Mouse (Mus musculus): Measurements from ENCODE around the gene Csf2rb. TPM values are rescaled to one million over a fixed set of nuclear protein-coding genes. Genes with fewer than 3 reads are reported as not detected.

Gene Csf2rb
- total and polyA plus RNA-seq, 3 experiments = 3.2 to 10.1 TPM; not detected in 1

- Histone ChIP-seq H3K27me3 (ENCODE audit: control insufficient read depth in 1 of 2, insufficient read depth in 2 of 2, low read length in 2 of 2) (no peaks in the 10 kb centered on the region), H3K36me3 (ENCODE audit: control insufficient read depth in 1 of 2, insufficient read depth in 2 of 2, low read length in 2 of 2) (peaks cover 0 to 12% of the 10 kb centered on the region in 2 experiments; a peak in 2 of 4 replicates), H3K4me3 (ENCODE audit: control insufficient read depth in 1 of 2, insufficient read depth in 1 of 2, low read depth in 2 of 2, low read length in 2 of 2) (no peak overlapping the region), H3K27ac (ENCODE audit: control insufficient read depth, low read depth, low read length) (no peak overlapping the region), H3K9me3 (replicated peaks; ENCODE audit: insufficient read depth, low read length) (no peaks in the 10 kb centered on the region), H3K4me1 (ENCODE audit: control insufficient read depth in 1 of 2, insufficient read depth in 2 of 2, low read length in 2 of 2) (peaks cover 7 to 23% of the 10 kb centered on the region in 2 experiments), H3K9ac (ENCODE audit: control insufficient read depth, low read depth, low read length, poor library complexity, severe bottlenecking) (no peak overlapping the region), H3K79me2 (ENCODE audit: control insufficient read depth, insufficient read depth, low read length, poor library complexity) (no peaks in the 10 kb centered on the region; the same call in 1 of the 2 replicates)
- TF ChIP-seq USF2 (IDR thresholded peaks at IDR 0.05; ENCODE audit: borderline replicate concordance in 1 of 2, insufficient read depth in 1 of 2, low read depth in 1 of 2, low read length in 2 of 2) (no peak), MYB (IDR thresholded peaks at IDR 0.05; ENCODE audit: low read depth, low read length) (no peak), KAT2A (conservative IDR thresholded peaks at IDR 0.05; ENCODE audit: low read depth, low read length) (no peak), ZKSCAN1 (IDR thresholded peaks at IDR 0.05; ENCODE audit: low read depth, low read length) (no peak), NRF1 (IDR thresholded peaks at IDR 0.05; ENCODE audit: insufficient read depth, low read depth, low read length, poor library complexity, severe bottlenecking) (no peak), GABPA (IDR thresholded peaks at IDR 0.05; ENCODE audit: low read depth, low read length) (no peak), NELFE (IDR thresholded peaks at IDR 0.05; ENCODE audit: low read depth, low read length) (no peak), CTCF (IDR thresholded peaks at IDR 0.05 in 2 of 3, conservative IDR thresholded peaks at IDR 0.05 in 1 of 3; ENCODE audit: control insufficient read depth in 1 of 3, insufficient read depth in 1 of 3, low read depth in 2 of 3, low read length in 3 of 3, poor library complexity in 1 of 3, severe bottlenecking in 1 of 3) (no peak), GATA1 (IDR thresholded peaks at IDR 0.05; ENCODE audit: low read depth, low read length) (no peak), CHD1 (IDR thresholded peaks at IDR 0.05; ENCODE audit: low read depth, low read length) (no peak), POLR2A (IDR thresholded peaks at IDR 0.05; ENCODE audit: control insufficient read depth in 1 of 2, insufficient read depth in 1 of 2, low read depth in 1 of 2, low read length in 2 of 2, poor library complexity in 1 of 2) (no peak)
- DNase-seq (ENCODE audit: low read depth, low spot score) = no peak
These were observed 48.7 kb downstream of the Csf2rb start for GRCm38 (mm10) chr15:78374204-78374603.

- H3K36me3 ChIP-seq (ENCODE audit: control insufficient read depth in 1 of 2, insufficient read depth in 2 of 2, low read length in 2 of 2) = peaks cover 0 to 7% of the 10 kb centered on the region in 2 experiments; a peak in 2 of 4 replicates
- no peaks in the 10 kb centered on the region; the same call in 1 of the 2 replicates for H3K79me2 ChIP-seq (ENCODE audit: control insufficient read depth, insufficient read depth, low read length, poor library complexity)
- H3K4me1 ChIP-seq (ENCODE audit: control insufficient read depth in 1 of 2, insufficient read depth in 2 of 2, low read length in 2 of 2) = peaks cover 1 to 26% of the 10 kb centered on the region in 2 experiments; a peak in 3 of 4 replicates
- no peaks in the 10 kb centered on the region for H3K27me3 ChIP-seq (ENCODE audit: control insufficient read depth in 1 of 2, insufficient read depth in 2 of 2, low read length in 2 of 2)
- peak overlapping the region; percentile 57 to 70 for H3K4me3 ChIP-seq (ENCODE audit: control insufficient read depth in 1 of 2, insufficient read depth in 1 of 2, low read depth in 2 of 2, low read length in 2 of 2)
- no peaks in the 10 kb centered on the region for H3K9me3 ChIP-seq (replicated peaks; ENCODE audit: insufficient read depth, low read length)
- peak overlapping the region; percentile 63 for H3K9ac ChIP-seq (ENCODE audit: control insufficient read depth, low read depth, low read length, poor library complexity, severe bottlenecking)
- DNase-seq (ENCODE audit: low read depth, low spot score) = peak; percentile 93
- H3K27ac ChIP-seq (ENCODE audit: control insufficient read depth, low read depth, low read length) = peak overlapping the region; percentile 89
- TF ChIP-seq ETS1 (IDR thresholded peaks at IDR 0.05; ENCODE audit: low read depth, low read length) = peak; percentile 34; the same call in 1 of the 2 replicates
- 0 out of 2 replicates have a peak, but pooled peaks have one; percentile 6 for TF ChIP-seq MXI1 (IDR thresholded peaks at IDR 0.05; ENCODE audit: low read depth, low read length)
- no peak for TF ChIP-seq CHD2 (IDR thresholded peaks at IDR 0.05; ENCODE audit: low read length)
- TF ChIP-seq ZC3H11A (IDR thresholded peaks at IDR 0.05; ENCODE audit: low read depth, low read length) = no peak
- TF ChIP-seq GABPA (IDR thresholded peaks at IDR 0.05; ENCODE audit: low read depth, low read length) = no peak
- peak; percentile 98 for TF ChIP-seq MAX (IDR thresholded peaks at IDR 0.05; ENCODE audit: low read length)
- no peak for TF ChIP-seq E2F4 (IDR thresholded peaks at IDR 0.05; ENCODE audit: borderline replicate concordance, low read depth, low read length)
- peak; percentile 97 for TF ChIP-seq USF1 (IDR thresholded peaks at IDR 0.05; ENCODE audit: low read depth, low read length)
- TF ChIP-seq MAFK (IDR thresholded peaks at IDR 0.05; ENCODE audit: borderline replicate concordance, low read depth, low read length) = no peak
- peak; percentile 87 for TF ChIP-seq TBP (IDR thresholded peaks at IDR 0.05; ENCODE audit: low read depth, low read length)
- peak; percentile 39 to 65; a peak in 3 of 4 replicates for TF ChIP-seq POLR2A (IDR thresholded peaks at IDR 0.05; ENCODE audit: control insufficient read depth in 1 of 2, insufficient read depth in 1 of 2, low read depth in 1 of 2, low read length in 2 of 2, poor library complexity in 1 of 2)
- TF ChIP-seq ZKSCAN1 (IDR thresholded peaks at IDR 0.05; ENCODE audit: low read depth, low read length) = no peak
- TF ChIP-seq POLR2AphosphoS2 (IDR thresholded peaks at IDR 0.05; ENCODE audit: low read length) = no peak; the same call in 1 of the 2 replicates
- no peak for TF ChIP-seq SMC3 (IDR thresholded peaks at IDR 0.05; ENCODE audit: low read depth, low read length)
- TF ChIP-seq NRF1 (IDR thresholded peaks at IDR 0.05; ENCODE audit: insufficient read depth, low read depth, low read length, poor library complexity, severe bottlenecking) = 0 out of 2 replicates have a peak, but pooled peaks have one; percentile 14
- peak; percentile 41 to 58; a peak in 3 of 4 replicates for TF ChIP-seq EP300 (IDR thresholded peaks at IDR 0.05; ENCODE audit: low read depth in 1 of 2, low read length in 2 of 2)
- no peak for TF ChIP-seq TAL1 (IDR thresholded peaks at IDR 0.05; ENCODE audit: low read length)
- peak; percentile 61 for TF ChIP-seq HCFC1 (IDR thresholded peaks at IDR 0.05; ENCODE audit: low read depth, low read length)
- TF ChIP-seq MEF2A (IDR thresholded peaks at IDR 0.05; ENCODE audit: extremely low read depth, insufficient replicate concordance, low read depth, low read length, poor library complexity, severe bottlenecking) = no peak
- no peak; the same call in 1 of the 2 replicates for TF ChIP-seq SIN3A (IDR thresholded peaks at IDR 0.05; ENCODE audit: low read length)
- 0 out of 2 replicates have a peak, but pooled peaks have one; percentile 33 for TF ChIP-seq MYB (IDR thresholded peaks at IDR 0.05; ENCODE audit: low read depth, low read length)
- TF ChIP-seq POLR2AphosphoS5 (IDR thresholded peaks at IDR 0.05; ENCODE audit: borderline replicate concordance, low read depth, low read length) = no peak
- no peak for TF ChIP-seq ZNF384 (IDR thresholded peaks at IDR 0.05; ENCODE audit: low read depth, low read length)
- no peak for TF ChIP-seq BHLHE40 (IDR thresholded peaks at IDR 0.05; ENCODE audit: borderline replicate concordance, low read depth, low read length)
These were observed 52.3 kb downstream of the Csf2rb start for GRCm38 (mm10) chr15:78377859-78378258.

Data from MEL (cell line).